Mouse (Mus musculus) kidney, postnatal 0 days (tissue): Measurements from ENCODE around the gene Ddb1. TPM values are rescaled to one million over a fixed set of nuclear protein-coding genes. Genes with fewer than 3 reads are reported as not detected.

Source experiments
- ATAC-seq: fragments of 200-750 bp; cut with Nextera tagmentation; replicated peaks from 2 replicates; pipeline ENCODE4 v1.8.0; 2017; ENCODE audit warnings: low read depth, moderate number of reproducible peaks, moderate TSS enrichment, moderate library complexity; ENCODE audit not compliant: low FRiP score
- DNase-seq: peaks from one replicate; pipeline ENCODE4 v3.0.0-alpha.2; 2016; ENCODE audit warnings: low spot score
- H3K27ac ChIP-seq: fragments of 300-500 bp; sonication (generic); 2 replicates; pipeline ENCODE4 v1.5.1; 2014; ENCODE audit warnings: mild to moderate bottlenecking
- H3K27me3 ChIP-seq: fragments of 300-500 bp; sonication (generic); 2 replicates; pipeline ENCODE4 v1.6.1; 2014; ENCODE audit warnings: low read length, mixed read lengths; ENCODE audit not compliant: insufficient read depth
- H3K36me3 ChIP-seq: fragments of 300-500 bp; sonication (generic); 2 replicates; pipeline ENCODE4 v1.6.1; 2014; ENCODE audit warnings: low read length, mixed read lengths; ENCODE audit not compliant: insufficient read depth
- H3K4me1 ChIP-seq: fragments of 300-500 bp; sonication (generic); replicated peaks from 2 replicates; pipeline ENCODE4 v1.6.1; 2014; ENCODE audit warnings: antibody characterized with exemption, low read length, mixed read lengths; ENCODE audit not compliant: insufficient read depth
- H3K4me2 ChIP-seq: fragments of 300-500 bp; sonication (generic); 2 replicates; pipeline ENCODE4 v1.6.1; 2014; ENCODE audit warnings: mild to moderate bottlenecking, low read length, moderate library complexity, mixed read lengths
- H3K4me3 ChIP-seq: fragments of 300-500 bp; sonication (generic); replicated peaks from 2 replicates; pipeline ENCODE4 v1.5.1; 2014; ENCODE audit warnings: low read depth, low read length
- H3K9ac ChIP-seq: fragments of 300-500 bp; sonication (generic); 2 replicates; pipeline ENCODE4 v1.6.1; 2014; ENCODE audit warnings: low read depth, low read length
- H3K9me3 ChIP-seq: fragments of 300-500 bp; sonication (generic); replicated peaks from 2 replicates; pipeline ENCODE4 v1.6.1; 2016; ENCODE audit warnings: low read length, inconsistent platforms, mixed read lengths
- CTCF ChIP-seq: IDR thresholded peaks from 2 replicates; pipeline ENCODE4 v1.5.1; 2016; ENCODE audit warnings: antibody characterized with exemption, low read depth, mild to moderate bottlenecking, moderate library complexity
- WGBS: fragments of 180-500 bp; shearing (Covaris S2); extraction: QIAGEN DNeasy Blood & Tissue Kit; methylation state at CpG from one replicate; pipeline ENCODE4 v1.1.7; 2014; 5-methylcytosine and 5-hydroxymethylcytosine counted together
- polyA plus RNA-seq: library from polyadenylated mRNA; unstranded; fragments of >200 nt; fragmentation: Nextera tagmentation; extraction: Ambion mirVana; gene quantifications from 2 replicates; pipeline ENCODE4 v1.2.1, GENCODE M21; 2015

Gene Ddb1
- polyA plus RNA-seq, 1 experiment from 2014 or later, result 205 TPM

DNA sequence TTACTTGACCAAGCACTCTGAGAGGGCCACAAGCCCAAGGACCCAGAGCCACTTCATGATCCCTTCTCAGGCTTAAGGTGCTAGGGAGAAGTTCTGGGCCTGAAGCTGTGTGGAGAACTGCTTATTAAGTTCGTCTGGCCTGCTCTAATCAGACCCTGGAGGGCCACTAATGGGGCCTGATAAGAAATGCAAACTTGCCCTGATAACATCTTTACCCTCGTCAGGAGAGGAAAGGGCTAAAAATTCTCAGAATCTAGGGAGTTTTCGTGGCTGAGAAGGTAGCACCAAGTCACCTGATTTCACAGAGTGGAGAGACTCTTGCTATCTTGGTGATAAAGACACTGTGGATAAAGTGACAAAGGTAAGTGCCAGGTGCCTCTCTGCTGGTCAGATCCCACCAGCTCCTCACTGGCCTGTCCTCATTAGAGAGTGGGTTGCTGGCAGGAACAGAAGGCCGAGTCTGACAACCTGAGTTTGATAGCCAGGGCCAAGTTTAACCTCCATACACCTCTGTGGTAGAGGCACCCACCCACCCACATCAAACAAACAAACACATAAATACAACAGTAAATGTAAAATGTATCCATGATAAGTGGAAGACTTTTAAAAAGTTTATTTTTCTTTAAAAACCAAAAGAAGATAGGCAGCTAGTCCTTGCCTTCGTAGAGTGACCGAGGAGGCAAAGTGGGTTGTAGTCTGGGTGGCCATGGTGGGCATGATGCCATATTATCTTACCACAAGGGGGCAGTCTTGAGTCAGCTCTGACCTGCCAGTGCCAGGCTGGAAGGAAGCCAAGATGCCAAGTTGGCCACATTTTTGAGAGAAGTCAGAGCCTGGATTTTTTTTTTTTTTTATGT is 73.0 kb downstream of the Ddb1 start, which contains the start of gene Pga5:
Gene Pga5 (minus strand): TSS at position 157 of the 857 bp plus-strand sequence.
- Histone ChIP-seq H3K4me2 (no peak within 1 kb of the TSS), H3K4me3 (no peak within 1 kb of the TSS), H3K9me3 (no peaks in the 10 kb centered on the region), H3K27ac (no peak within 1 kb of the TSS), H3K9ac (no peak within 1 kb of the TSS), H3K36me3 (no peaks in the 10 kb centered on the region), H3K4me1 (no peaks in the 10 kb centered on the region), H3K27me3 (no peaks in the 10 kb centered on the region)
- ATAC-seq, result no peak
- TF ChIP-seq CTCF, result peak; percentile 94
- WGBS, result 35% methylated on average over 6 of the region's 6 CpGs
- peak; percentile 83 for DNase-seq

GRCm38 (mm10) chr19:10678772-10679067 is 73.6 kb downstream of the Ddb1 start:
- WGBS, result 61% methylated on average over 1 of the region's 1 CpGs
- TF ChIP-seq CTCF, result no peak
- Histone ChIP-seq H3K9me3 (no peaks in the 10 kb centered on the region), H3K27me3 (no peaks in the 10 kb centered on the region), H3K4me3 (no peak overlapping the region), H3K36me3 (no peaks in the 10 kb centered on the region), H3K27ac (no peak overlapping the region), H3K4me2 (no peak overlapping the region), H3K4me1 (no peaks in the 10 kb centered on the region), H3K9ac (no peak overlapping the region)
- no peak for DNase-seq
- no peak for ATAC-seq

Other genes with a start within 250 kb of the Ddb1 start
- 1.2 and 1.7 TPM in 2 replicates for gene Syt7, start 216.2 kb upstream of the Ddb1 start, polyA plus RNA-seq
- gene Lrrc10b, start 147.9 kb upstream of the Ddb1 start, polyA plus RNA-seq, result 0.80 and 0.84 TPM in 2 replicates
- not detected in 2 replicates for gene Ppp1r32, start 122.4 kb upstream of the Ddb1 start, polyA plus RNA-seq
- gene Cpsf7, start 80.1 kb upstream of the Ddb1 start, polyA plus RNA-seq, result 33.3 and 34.2 TPM in 2 replicates
- gene Sdhaf2, start 79.2 kb upstream of the Ddb1 start, polyA plus RNA-seq, result 55.3 and 57.4 TPM in 2 replicates
- 49.7 and 50.5 TPM in 2 replicates for gene Tmem216, start 49.1 kb upstream of the Ddb1 start, polyA plus RNA-seq
- 17.2 and 18.6 TPM in 2 replicates for gene Cyb561a3, start 28.2 kb upstream of the Ddb1 start, polyA plus RNA-seq
- 35.0 and 37.4 TPM in 2 replicates for gene Tmem138, start 28.0 kb upstream of the Ddb1 start, polyA plus RNA-seq
- 42.2 and 54.4 TPM in 2 replicates for gene Tkfc, start 327 bp downstream of the Ddb1 start, polyA plus RNA-seq
- 2.7 and 3.0 TPM in 2 replicates for gene Vwce, start 28.9 kb downstream of the Ddb1 start, polyA plus RNA-seq
- 0.43 and 0.70 TPM in 2 replicates for gene Pga5, start 72.7 kb downstream of the Ddb1 start, polyA plus RNA-seq
- 32.1 and 35.5 TPM in 2 replicates for gene Vps37c, start 83.4 kb downstream of the Ddb1 start, polyA plus RNA-seq
- gene Cd5, start 133.7 kb downstream of the Ddb1 start, polyA plus RNA-seq, result 0.11 and 0.23 TPM in 2 replicates
- gene Cd6, start 224.7 kb downstream of the Ddb1 start, polyA plus RNA-seq, result 0.05 TPM in 1 of 2 replicates, not detected in the other
- gene Slc15a3, start 234.4 kb downstream of the Ddb1 start, polyA plus RNA-seq, result 0.83 and 0.93 TPM in 2 replicates